Mouse (Mus musculus) forebrain, embryonic 12.5 days (tissue): Measurements from ENCODE around the gene Pde4d. TPM values are rescaled to one million over a fixed set of nuclear protein-coding genes. Genes with fewer than 3 reads are reported as not detected.

Experiments used
- ATAC-seq: fragments of 200-750 bp; cut with Nextera tagmentation; 2 replicates; pipeline ENCODE4 v1.8.0; 2017; ENCODE audit warnings: moderate TSS enrichment; ENCODE audit not compliant: low FRiP score
- H3K27ac ChIP-seq: fragments of 300-500 bp; sonication (generic); 2 replicates; pipeline ENCODE4 v1.5.1; 2016; ENCODE audit warnings: mild to moderate bottlenecking
- H3K27me3 ChIP-seq: fragments of 300-500 bp; sonication (generic); 2 replicates; pipeline ENCODE4 v1.6.1; 2016; ENCODE audit warnings: mild to moderate bottlenecking
- H3K36me3 ChIP-seq: fragments of 300-500 bp; sonication (generic); replicated peaks from 2 replicates; pipeline ENCODE4 v1.6.1; 2016; ENCODE audit warnings: mild to moderate bottlenecking
- H3K4me1 ChIP-seq: fragments of 300-500 bp; sonication (generic); 2 replicates; pipeline ENCODE4 v1.6.1; 2016
- H3K4me2 ChIP-seq: fragments of 300-500 bp; sonication (generic); 2 replicates; pipeline ENCODE4 v1.6.1; 2016; ENCODE audit warnings: mild to moderate bottlenecking, moderate library complexity
- H3K4me3 ChIP-seq: fragments of 300-500 bp; sonication (generic); replicated peaks from 2 replicates; pipeline ENCODE4 v1.5.1; 2016; ENCODE audit warnings: mild to moderate bottlenecking
- H3K9ac ChIP-seq: fragments of 300-500 bp; sonication (generic); 2 replicates; pipeline ENCODE4 v1.6.1; 2016; ENCODE audit warnings: mild to moderate bottlenecking
- H3K9me3 ChIP-seq: fragments of 300-500 bp; sonication (generic); 2 replicates; pipeline ENCODE4 v1.6.1; 2016
- WGBS: fragments of 180-500 bp; shearing (Covaris S2); methylation state at CpG from one replicate; pipeline ENCODE4 v1.1.7; 2016; 5-methylcytosine and 5-hydroxymethylcytosine counted together
- polyA plus RNA-seq: library from polyadenylated mRNA; unstranded; fragments of >200 nt; fragmentation: Nextera tagmentation; extraction: Ambion mirVana; gene quantifications from 2 replicates; pipeline ENCODE4 v1.2.1, GENCODE M21; 2016

The Pde4d gene
- polyA plus RNA-seq, 1 experiment from 2014 or later = 15.0 TPM

DNA sequence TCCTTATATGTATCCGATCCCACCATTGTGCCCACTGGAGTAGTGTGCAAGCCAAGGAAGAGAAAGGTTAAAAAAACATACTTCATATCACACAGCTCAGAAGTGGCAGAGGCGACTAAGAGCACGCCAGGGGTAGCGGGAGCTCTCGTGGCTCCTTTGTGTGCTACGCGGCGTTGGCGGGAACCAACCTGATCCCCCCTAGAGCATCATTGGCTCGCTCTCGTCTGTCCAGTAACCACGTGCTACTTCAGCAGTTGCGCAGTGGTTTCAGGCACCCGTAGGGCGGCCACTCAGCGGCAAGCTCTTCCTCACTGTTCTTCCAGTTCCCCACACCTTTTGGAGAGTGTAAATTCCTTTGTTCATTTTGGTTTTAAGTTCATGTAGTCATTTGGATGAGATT is 758.9 kb downstream of the Pde4d start:
- no peaks in the 10 kb centered on the region for H3K9me3 ChIP-seq
- no peak overlapping the region for H3K4me3 ChIP-seq
- no peaks in the 10 kb centered on the region for H3K4me1 ChIP-seq
- 93% methylated on average over 16 of the region's 16 CpGs for WGBS
- H3K36me3 ChIP-seq = no peaks in the 10 kb centered on the region
- H3K9ac ChIP-seq = no peak overlapping the region
- no peak for ATAC-seq
- no peaks in the 10 kb centered on the region for H3K27me3 ChIP-seq
- no peak overlapping the region for H3K27ac ChIP-seq
- H3K4me2 ChIP-seq = no peak overlapping the region

DNA sequence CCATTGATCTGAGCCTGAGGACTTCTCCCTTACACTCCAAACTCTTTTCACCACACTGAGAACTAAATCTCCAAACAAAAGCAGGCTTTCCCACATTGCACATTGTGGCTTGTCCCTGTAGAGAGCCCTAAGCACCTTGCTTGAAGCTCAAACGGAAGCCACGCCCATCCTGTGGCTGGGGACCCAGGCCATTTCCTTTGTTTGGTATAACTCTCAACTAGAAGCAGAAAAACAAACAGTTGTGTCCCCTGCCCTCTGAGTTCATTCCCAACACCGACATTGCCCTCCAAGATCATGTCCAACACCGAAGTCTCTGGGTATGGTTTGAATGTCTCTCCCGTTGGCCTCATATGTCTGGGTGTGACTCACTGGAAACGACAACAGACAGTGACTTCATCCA is 759.7 kb downstream of the Pde4d start:
- Histone ChIP-seq H3K27ac (no peak overlapping the region), H3K36me3 (no peaks in the 10 kb centered on the region), H3K4me3 (no peak overlapping the region), H3K9me3 (no peaks in the 10 kb centered on the region), H3K4me1 (no peaks in the 10 kb centered on the region), H3K9ac (no peak overlapping the region), H3K4me2 (no peak overlapping the region), H3K27me3 (no peaks in the 10 kb centered on the region)
- WGBS = 77% methylated on average over 6 of the region's 6 CpGs
- no peak for ATAC-seq

DNA sequence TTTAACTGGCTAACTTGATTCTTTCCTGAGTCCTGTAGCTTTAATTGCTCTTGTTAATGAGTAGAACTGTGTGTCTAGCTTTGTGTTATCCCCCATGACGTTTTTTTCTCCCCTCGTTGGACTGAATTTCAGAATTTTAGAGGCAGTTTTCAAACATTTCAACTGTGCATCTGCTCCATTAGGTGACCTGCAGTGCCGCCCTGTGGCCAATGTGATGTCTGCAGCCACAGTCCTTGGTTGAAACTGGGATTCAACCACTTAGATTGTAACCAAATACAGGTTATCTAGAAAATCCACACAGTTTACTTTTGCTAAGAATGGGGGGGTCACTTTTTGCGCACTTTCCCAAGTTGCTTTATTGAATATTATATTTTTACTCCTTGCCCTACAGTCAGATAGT is 760.7 kb downstream of the Pde4d start:
- 0 out of 2 replicates have a peak, but pooled peaks have one; percentile 25 for ATAC-seq
- Histone ChIP-seq H3K27ac (no peak overlapping the region), H3K27me3 (no peaks in the 10 kb centered on the region), H3K4me3 (no peak overlapping the region), H3K9me3 (no peaks in the 10 kb centered on the region), H3K36me3 (no peaks in the 10 kb centered on the region), H3K4me1 (no peaks in the 10 kb centered on the region), H3K4me2 (no peak overlapping the region), H3K9ac (no peak overlapping the region)
- WGBS = 2% methylated on average over 4 of the region's 4 CpGs

DNA sequence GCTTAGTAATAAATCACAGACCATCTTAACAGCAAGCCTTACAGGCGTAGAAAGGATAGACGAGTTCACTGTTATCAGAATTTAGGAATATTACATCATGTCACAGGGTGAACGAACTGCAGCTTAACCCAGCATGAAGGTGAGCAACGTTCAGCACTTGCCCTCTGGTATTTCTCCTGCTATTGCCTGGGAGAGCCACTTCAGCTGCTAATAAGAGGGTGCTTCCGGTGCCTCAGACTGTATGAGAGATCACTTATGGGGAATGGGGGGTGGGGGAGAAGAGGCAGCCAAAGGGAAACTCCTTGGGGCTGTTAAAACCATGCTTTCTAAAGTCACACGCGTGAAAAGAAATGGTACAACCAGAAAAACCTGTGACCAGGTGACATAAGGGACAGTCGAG is 761.7 kb downstream of the Pde4d start:
- no peaks in the 10 kb centered on the region for H3K36me3 ChIP-seq
- H3K9ac ChIP-seq = no peak overlapping the region
- no peak overlapping the region for H3K4me3 ChIP-seq
- 73% methylated on average over 8 of the region's 8 CpGs for WGBS
- no peaks in the 10 kb centered on the region for H3K27me3 ChIP-seq
- no peaks in the 10 kb centered on the region for H3K4me1 ChIP-seq
- no peak for ATAC-seq
- H3K27ac ChIP-seq = no peak overlapping the region
- H3K9me3 ChIP-seq = no peaks in the 10 kb centered on the region
- H3K4me2 ChIP-seq = no peak overlapping the region

DNA sequence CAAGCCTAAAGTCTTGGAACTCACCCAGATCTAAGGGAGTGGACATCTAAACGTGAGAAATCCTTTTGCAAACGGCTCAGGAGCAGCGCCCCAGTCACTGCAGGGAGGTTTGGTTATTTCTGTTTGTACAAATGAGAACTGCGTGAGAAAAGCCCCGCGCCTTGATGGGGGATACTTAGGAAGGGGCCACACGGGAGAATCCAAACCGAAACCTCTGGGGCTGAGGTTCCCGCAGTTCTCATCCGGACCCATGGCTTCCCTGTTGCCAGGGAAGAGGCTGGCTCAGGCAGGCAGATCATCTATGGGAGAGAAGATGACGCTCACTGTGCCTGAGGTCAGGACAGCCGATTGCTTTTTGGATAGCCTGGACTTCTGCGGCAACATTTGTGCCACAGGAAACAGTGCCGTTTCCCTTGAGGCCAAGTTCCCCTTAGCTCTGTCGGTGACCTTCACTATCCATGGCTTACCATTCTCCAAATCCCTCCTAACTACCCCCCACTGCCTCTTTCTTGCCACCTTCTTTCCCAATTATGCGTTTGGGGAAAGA is 762.3 kb downstream of the Pde4d start:
- no peaks in the 10 kb centered on the region for H3K4me1 ChIP-seq
- no peak overlapping the region for H3K9ac ChIP-seq
- no peak overlapping the region for H3K4me2 ChIP-seq
- no peaks in the 10 kb centered on the region for H3K36me3 ChIP-seq
- H3K27ac ChIP-seq = no peak overlapping the region
- no peaks in the 10 kb centered on the region for H3K9me3 ChIP-seq
- 55% methylated on average over 16 of the region's 16 CpGs for WGBS
- no peak overlapping the region for H3K4me3 ChIP-seq
- H3K27me3 ChIP-seq = no peaks in the 10 kb centered on the region
- ATAC-seq = no peak

DNA sequence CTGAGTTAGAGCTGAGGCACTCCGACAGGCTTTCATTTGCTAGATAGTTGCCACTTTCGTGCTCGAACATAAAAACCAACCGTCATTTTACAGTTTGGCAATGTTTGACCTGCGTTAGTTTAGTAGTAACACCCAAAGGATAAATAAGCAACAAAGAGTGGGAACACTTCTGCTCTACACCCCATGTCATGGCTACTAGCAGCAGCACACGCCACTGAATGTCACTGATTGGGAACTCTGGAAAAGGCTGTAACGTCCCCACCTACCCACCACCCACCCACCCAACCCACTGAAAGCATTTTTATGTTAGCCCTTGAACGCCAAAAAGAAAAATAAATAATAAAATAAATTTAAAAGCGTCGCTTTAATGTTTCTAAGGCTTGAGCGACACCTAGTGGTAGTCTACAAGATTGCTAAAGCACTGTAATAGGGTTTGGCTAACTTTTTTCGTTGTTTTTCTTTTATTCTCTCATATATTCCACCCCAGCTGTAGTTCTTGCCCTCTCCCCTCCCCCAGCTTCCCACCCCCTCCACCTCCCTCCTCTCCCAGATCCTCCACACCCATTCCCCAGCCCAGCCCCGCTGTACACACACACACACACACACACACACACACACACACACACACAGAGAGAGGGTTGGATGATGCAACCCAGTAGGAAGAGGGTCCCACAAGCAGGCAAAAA is 763.2 kb downstream of the Pde4d start:
- ATAC-seq = peak; percentile 37; the same call in 1 of the 2 replicates
- no peak overlapping the region for H3K4me3 ChIP-seq

DNA sequence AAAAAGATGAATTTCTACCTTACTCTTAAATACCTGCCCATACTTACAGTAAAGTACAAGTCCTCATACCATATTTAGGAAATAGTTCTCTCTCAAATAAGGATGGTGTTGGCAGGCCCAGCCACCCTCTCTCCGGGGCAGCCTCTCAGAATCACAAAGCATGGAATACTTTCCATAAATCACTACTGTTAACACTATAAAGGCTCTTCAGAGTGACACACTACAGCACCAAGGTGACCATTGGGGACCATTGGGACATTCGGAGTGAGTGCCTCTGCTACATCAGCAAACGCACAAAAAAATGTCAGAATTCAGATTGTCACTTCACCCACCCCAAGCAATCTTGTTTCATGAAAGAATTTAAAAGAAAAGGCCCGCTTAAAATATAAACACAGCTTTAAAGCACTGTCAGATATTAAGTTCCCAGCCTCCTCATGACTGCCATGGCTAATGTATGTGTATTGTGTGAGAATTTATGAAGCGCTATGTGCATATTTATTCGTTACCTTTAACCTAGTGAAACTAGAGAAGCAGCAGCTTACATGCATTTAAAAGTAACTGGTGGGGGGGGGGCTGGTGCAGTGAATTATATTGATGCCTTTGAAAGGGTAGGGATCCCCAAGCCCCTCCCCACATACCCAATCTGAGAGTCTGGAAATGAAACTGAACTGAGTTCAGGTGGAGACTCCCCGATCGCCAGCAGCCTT is 769.4 kb downstream of the Pde4d start:
- Histone ChIP-seq H3K4me1 (no peaks in the 10 kb centered on the region), H3K27me3 (no peaks in the 10 kb centered on the region), H3K27ac (no peak overlapping the region), H3K4me2 (no peak overlapping the region), H3K36me3 (no peaks in the 10 kb centered on the region), H3K9ac (no peak overlapping the region), H3K9me3 (no peaks in the 10 kb centered on the region), H3K4me3 (no peak overlapping the region)
- ATAC-seq = no peak
- 89% methylated on average over 8 of the region's 8 CpGs for WGBS

More for the DNA sequence above, 763.2 kb downstream of the Pde4d start:
- Histone ChIP-seq H3K27ac (no peak overlapping the region), H3K4me1 (no peaks in the 10 kb centered on the region), H3K9me3 (no peaks in the 10 kb centered on the region), H3K9ac (no peak overlapping the region), H3K4me2 (peak overlapping the region; percentile 33), H3K36me3 (no peaks in the 10 kb centered on the region), H3K27me3 (no peaks in the 10 kb centered on the region)
- WGBS = 28% methylated on average over 12 of the region's 13 CpGs

DNA sequence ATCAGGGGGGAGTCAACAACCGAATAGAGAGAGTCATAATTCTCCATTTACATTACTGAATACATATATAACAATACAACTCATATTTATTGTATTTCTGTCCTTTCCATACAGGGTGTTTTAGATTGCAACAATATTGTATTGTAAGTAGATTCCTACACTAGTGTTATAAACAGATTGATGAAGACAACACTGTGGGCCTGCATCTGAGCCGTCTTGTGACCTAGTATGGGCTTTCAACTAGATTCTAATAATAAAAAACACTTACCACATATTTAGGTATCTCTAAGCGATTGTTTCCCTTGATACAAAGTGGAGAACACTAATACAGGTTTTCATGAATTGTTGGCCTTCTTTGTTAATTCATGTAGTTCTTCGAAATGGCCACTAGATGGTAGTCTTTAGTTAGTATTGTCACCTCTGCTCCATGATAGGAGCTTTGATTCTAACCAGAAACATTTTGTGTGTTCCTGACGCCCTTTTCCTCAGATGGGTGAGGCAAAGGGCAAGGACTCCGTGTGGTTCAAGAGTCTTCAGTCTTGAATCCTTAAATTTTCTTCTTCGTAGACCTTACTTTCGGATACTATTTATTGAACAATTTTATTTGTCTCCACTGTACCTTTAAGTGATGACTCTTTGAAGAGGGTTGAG is 779.3 kb downstream of the Pde4d start:
- H3K27ac ChIP-seq = no peak overlapping the region
- no peaks in the 10 kb centered on the region for H3K9me3 ChIP-seq
- H3K36me3 ChIP-seq = no peaks in the 10 kb centered on the region
- no peak overlapping the region for H3K4me2 ChIP-seq
- peaks cover 4% of the 10 kb centered on the region; the same call in 1 of the 2 replicates for H3K4me1 ChIP-seq
- H3K4me3 ChIP-seq = no peak overlapping the region
- ATAC-seq = peak; percentile 78; the same call in 1 of the 2 replicates
- H3K9ac ChIP-seq = no peak overlapping the region
- 29% methylated on average over 8 of the region's 8 CpGs for WGBS
- H3K27me3 ChIP-seq = no peaks in the 10 kb centered on the region

DNA sequence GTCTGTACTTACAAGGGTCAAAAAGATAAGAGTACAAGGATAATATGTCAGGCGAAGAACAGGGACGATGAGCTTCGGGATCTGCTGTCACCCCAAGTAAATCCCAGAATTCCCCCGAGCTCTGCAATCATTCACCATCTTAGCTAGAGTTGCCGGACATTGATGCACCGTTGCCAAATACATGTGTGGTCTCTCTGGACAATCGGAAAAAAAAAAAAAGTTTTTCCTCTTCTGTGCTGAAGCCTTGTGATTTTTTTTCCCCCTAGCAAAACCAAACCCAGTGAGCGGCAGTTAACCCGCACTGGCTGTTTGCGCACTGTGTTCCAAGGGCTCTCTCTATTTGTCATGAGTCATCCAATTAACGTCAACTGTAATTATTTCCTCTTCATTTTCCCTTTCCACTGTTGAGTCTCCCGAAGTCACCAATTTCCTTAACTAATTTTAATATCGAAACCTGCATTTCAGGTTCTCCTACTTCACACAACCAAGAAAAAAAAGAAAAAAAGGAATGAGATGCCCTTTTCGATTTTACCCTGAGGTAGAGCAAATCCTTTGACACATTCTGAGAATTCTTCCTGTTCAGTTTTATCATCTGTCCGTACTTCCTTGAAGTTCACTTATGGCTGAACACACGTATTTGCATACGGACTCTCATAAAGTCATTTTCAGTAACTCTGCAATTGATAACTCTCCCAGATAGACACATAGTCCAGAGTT is 780.0 kb downstream of the Pde4d start:
- no peaks in the 10 kb centered on the region for H3K9me3 ChIP-seq
- H3K4me1 ChIP-seq = peaks cover 4% of the 10 kb centered on the region; the same call in 1 of the 2 replicates
- H3K4me3 ChIP-seq = no peak overlapping the region
- no peak overlapping the region for H3K4me2 ChIP-seq
- 81% methylated on average over 17 of the region's 17 CpGs for WGBS
- no peak overlapping the region for H3K9ac ChIP-seq
- no peak overlapping the region for H3K27ac ChIP-seq
- H3K27me3 ChIP-seq = no peaks in the 10 kb centered on the region
- H3K36me3 ChIP-seq = no peaks in the 10 kb centered on the region
- peak; percentile 49; the same call in 1 of the 2 replicates for ATAC-seq

DNA sequence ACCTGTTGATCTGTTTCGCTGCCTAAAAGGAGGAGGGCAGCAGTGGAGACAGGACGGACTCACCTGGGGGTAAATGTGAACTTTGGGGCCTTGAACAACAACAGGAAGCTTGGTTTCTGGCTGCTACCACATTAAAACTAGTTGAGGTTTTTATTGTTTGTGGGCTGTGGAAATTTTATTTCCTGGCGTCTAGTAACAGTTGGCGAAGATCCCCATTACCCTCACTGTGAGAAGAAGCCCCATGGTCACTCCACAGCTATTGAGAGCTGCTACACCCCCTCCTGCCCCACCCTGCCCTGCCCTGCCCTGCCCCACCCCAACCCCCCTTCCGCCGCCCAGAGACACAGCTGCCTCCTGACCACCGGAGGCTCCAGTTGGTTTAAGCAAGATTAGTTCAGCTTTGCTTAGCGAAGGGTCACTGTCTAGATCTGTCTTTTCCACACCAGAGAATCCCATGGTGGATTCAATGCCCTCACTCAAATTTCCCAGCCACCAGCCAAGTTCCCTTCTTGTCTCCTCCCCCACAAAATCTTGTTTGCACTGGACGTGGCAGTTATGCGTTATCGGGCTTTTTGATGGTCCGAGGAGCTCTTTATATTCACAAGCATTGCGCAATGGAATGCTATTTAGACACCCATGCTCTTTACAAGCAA is 780.7 kb downstream of the Pde4d start:
- WGBS = 66% methylated on average over 13 of the region's 13 CpGs
- no peak overlapping the region for H3K4me2 ChIP-seq
- no peak for ATAC-seq
- H3K9ac ChIP-seq = no peak overlapping the region
- no peak overlapping the region for H3K27ac ChIP-seq
- H3K36me3 ChIP-seq = no peaks in the 10 kb centered on the region
- H3K9me3 ChIP-seq = no peaks in the 10 kb centered on the region
- H3K4me1 ChIP-seq = peaks cover 4% of the 10 kb centered on the region; the same call in 1 of the 2 replicates
- no peak overlapping the region for H3K4me3 ChIP-seq
- no peaks in the 10 kb centered on the region for H3K27me3 ChIP-seq

DNA sequence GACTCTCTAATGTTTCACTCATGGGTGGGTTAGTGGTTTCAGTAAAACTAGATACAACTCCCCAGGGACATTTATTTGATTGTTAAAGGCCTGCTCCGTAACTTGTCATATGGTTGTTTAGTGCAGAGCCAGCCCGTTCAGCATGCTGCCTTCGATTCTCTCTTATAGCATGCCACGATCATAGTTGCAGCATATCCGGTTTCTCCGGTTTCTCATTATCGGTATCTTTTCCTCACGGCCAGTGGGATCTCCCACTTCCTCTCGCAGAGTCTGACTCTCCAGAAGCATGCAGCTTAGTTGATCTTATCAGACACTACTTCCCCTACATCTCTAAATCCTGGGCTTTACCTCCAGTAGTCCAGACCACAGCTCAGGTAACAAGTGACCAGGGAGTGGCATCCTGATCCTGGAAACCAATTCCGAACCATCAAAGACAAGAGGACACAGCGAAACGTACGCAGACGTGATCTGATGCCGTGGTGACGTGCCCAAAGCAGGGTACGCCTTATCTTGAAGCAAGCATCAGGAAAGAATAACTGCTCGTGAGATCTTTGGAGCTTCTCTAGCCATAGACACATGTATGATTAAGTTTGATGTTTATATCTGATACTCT is 782.2 kb downstream of the Pde4d start:
- no peak for ATAC-seq
- H3K4me2 ChIP-seq = no peak overlapping the region
- no peak overlapping the region for H3K9ac ChIP-seq
- H3K27ac ChIP-seq = no peak overlapping the region
- H3K4me3 ChIP-seq = no peak overlapping the region
- H3K4me1 ChIP-seq = peaks cover 4% of the 10 kb centered on the region; the same call in 1 of the 2 replicates
- H3K9me3 ChIP-seq = no peaks in the 10 kb centered on the region
- no peaks in the 10 kb centered on the region for H3K36me3 ChIP-seq
- WGBS = 91% methylated on average over 18 of the region's 18 CpGs
- no peaks in the 10 kb centered on the region for H3K27me3 ChIP-seq
